ENCODE assay signal across 8 mouse cellular contexts in the genomic region with DNA sequence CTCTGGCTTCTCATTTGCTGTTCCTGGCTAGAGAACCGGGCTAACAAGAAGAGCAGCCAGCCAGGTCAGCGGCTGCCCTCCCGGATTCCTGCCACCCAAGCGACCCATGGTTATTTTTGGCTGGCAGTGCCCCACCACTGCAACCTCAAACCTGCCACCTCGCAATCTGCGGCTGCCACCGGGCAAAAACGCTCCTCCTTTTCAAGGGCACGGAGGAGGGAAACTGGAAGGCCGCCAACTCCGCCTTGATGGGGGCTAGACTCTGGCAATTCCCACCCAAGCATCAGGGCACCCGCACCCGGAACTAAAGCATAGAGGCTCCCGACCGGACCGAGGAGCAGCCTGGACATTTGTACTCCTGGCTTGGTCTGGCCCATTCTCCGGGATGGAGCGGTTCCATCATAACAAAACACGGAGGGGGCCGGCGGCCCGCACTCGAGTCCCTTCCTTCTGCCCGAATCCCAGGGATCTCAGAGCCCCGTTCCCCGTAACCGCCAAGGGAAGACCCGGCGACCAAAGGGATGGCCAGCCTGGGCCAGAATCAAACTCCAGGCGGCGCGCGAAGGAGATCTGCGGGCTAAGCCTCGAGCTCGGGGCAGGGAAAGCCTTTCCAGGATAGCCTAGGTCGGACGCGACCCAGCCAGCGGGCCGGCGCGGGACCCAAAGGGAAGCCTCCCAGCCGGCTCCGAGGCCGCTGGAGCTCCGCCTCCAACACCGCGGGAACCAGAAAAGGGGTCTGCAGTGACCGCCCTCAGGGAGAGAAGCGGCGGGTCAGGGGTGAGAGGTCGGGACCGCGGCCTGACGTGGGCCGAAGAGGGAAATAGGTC. TPM values are rescaled to one million over a fixed set of nuclear protein-coding genes. Genes with fewer than 3 reads are reported as not detected.
DNase-seq lines count a peak whose midpoint lies in the region; ATAC-seq and TF ChIP-seq lines count a peak whose summit lies in the region.

No protein-coding gene starts in this region.

- peaks cover 27% of the 10 kb centered on the region for H3K36me3 ChIP-seq in E14TG2a.4 (ENCODE audit: insufficient read depth, low read length)
- H3K36me3 ChIP-seq in forebrain, embryonic 15.5 days: peaks cover 18% of the 10 kb centered on the region

- under 1% methylated on average over 57 of the region's 57 CpGs for WGBS in forebrain, embryonic 15.5 days
- under 1% methylated on average over 57 of the region's 57 CpGs for WGBS in lung, adult 2 months

- H3K27ac ChIP-seq in forebrain, embryonic 15.5 days (replicated peaks): peak overlapping the region; percentile 99
- H3K27ac ChIP-seq in layer of hippocampus, adult 2 months: peak overlapping the region; percentile 100

- ATAC-seq in forebrain, embryonic 15.5 days (replicated peaks): peak; percentile 57

- peaks cover 51% of the 10 kb centered on the region for H3K4me1 ChIP-seq in E14TG2a.4 (replicated peaks; ENCODE audit: low read depth, low read length)
- H3K4me1 ChIP-seq in forebrain, embryonic 15.5 days: peaks cover 34% of the 10 kb centered on the region
- H3K4me1 ChIP-seq in lung, adult 2 months (ENCODE audit: control insufficient read depth, insufficient read depth, low read length): peaks cover 31% of the 10 kb centered on the region

- no peak for TF ChIP-seq CTCF in E14TG2a.4 (conservative IDR thresholded peaks at IDR 0.05; ENCODE audit: low read length)
- no peak; the same call in 1 of the 2 replicates for TF ChIP-seq CTCF in layer of hippocampus, adult 2 months (conservative IDR thresholded peaks at IDR 0.05)
- no peak for TF ChIP-seq CTCF in lung, adult 2 months (IDR thresholded peaks at IDR 0.05; ENCODE audit: insufficient read depth, low read length)

- DNase-seq in cerebellum, adult 11 months: peak; percentile 70
- peak; percentile 72 to 82 for DNase-seq in heart, postnatal 14 days
- peak; percentile 78 to 81 for DNase-seq in layer of hippocampus, adult 2 months (ENCODE audit: low spot score in 2 of 2)
- peak; percentile 60 for DNase-seq in lung, adult 2 months
- DNase-seq in ovary, adult 18-20 months (ENCODE audit: low spot score): peak; percentile 73
- peak; percentile 71 for DNase-seq in thymus, postnatal 14 days

- H3K9me3 ChIP-seq in E14TG2a.4 (ENCODE audit: low read length): no peaks in the 10 kb centered on the region
- no peaks in the 10 kb centered on the region for H3K9me3 ChIP-seq in forebrain, embryonic 15.5 days

- intact Hi-C loops in heart, postnatal 14 days (cut with DNase I): loop anchor here (2.0 to 5.0 kb wide), 2 partner anchors 68 to 233 kb away; no protein-coding TSS in a partner anchor

- no peak; the same call in 1 of the 2 replicates for TF ChIP-seq POLR2A in lung, adult 2 months (IDR thresholded peaks at IDR 0.05; ENCODE audit: borderline replicate concordance, extremely low read depth, low read depth, low read length)

- H3K4me3 ChIP-seq in E14TG2a.4 (replicated peaks; ENCODE audit: low read length): peak overlapping the region; percentile 95
- peak overlapping the region; percentile 88 for H3K4me3 ChIP-seq in forebrain, embryonic 15.5 days
- H3K4me3 ChIP-seq in layer of hippocampus, adult 2 months: peak overlapping the region; percentile 81
- H3K4me3 ChIP-seq in lung, adult 2 months (replicated peaks; ENCODE audit: extremely low read depth, low read depth, low read length): peak overlapping the region; percentile 72

- peaks cover 34% of the 10 kb centered on the region for H3K27me3 ChIP-seq in E14TG2a.4 (ENCODE audit: insufficient read depth, low read length)
- H3K27me3 ChIP-seq in forebrain, embryonic 15.5 days: no peaks in the 10 kb centered on the region

- H3K9ac ChIP-seq in forebrain, embryonic 15.5 days (replicated peaks): peak overlapping the region; percentile 98

- H3K4me2 ChIP-seq in forebrain, embryonic 15.5 days (replicated peaks): peak overlapping the region; percentile 95

RNA-seq across cellular contexts. Expression of gene Clk3, which starts 1.3 kb away (rescaled TPM):
- polyA plus RNA-seq in forebrain, embryonic 15.5 days (2015; fragmentation: Nextera tagmentation; extraction: Ambion mirVana): 88.6 and 93.0 TPM in 2 replicates
- 10 to 100 TPM; 32.7 to 40.8 TPM for total RNA-seq in heart, postnatal 14 days (2021)
- total RNA-seq in layer of hippocampus, adult 2 months (2021): 10 to 100 TPM; 80.2 to 83.4 TPM
- polyA plus RNA-seq in lung, adult 2 months (2012; rRNA removed): 95.5 and 159 TPM in 2 replicates

RNA-seq across cellular contexts. Expression of gene Edc3, which starts 56.0 kb away (rescaled TPM):
- polyA plus RNA-seq in forebrain, embryonic 15.5 days (2015; fragmentation: Nextera tagmentation; extraction: Ambion mirVana): 36.4 and 37.1 TPM in 2 replicates
- total RNA-seq in heart, postnatal 14 days (2021): 1 to 10 TPM; 6.6 to 7.4 TPM
- total RNA-seq in layer of hippocampus, adult 2 months (2021): 10 to 100 TPM; 13.2 to 14.1 TPM
- 17.6 and 19.4 TPM in 2 replicates for polyA plus RNA-seq in lung, adult 2 months (2012; rRNA removed)

Comparison
In these comparisons a context has a peak if more than half of its experiments do, and no peak if none do; other contexts are left out.
1. Peak in every context shown above with its lines: DNase-seq, ATAC-seq, H3K4me3 ChIP-seq and H3K27ac ChIP-seq.